ENCODE assay signal across 12 mouse cellular contexts in the genomic region with DNA sequence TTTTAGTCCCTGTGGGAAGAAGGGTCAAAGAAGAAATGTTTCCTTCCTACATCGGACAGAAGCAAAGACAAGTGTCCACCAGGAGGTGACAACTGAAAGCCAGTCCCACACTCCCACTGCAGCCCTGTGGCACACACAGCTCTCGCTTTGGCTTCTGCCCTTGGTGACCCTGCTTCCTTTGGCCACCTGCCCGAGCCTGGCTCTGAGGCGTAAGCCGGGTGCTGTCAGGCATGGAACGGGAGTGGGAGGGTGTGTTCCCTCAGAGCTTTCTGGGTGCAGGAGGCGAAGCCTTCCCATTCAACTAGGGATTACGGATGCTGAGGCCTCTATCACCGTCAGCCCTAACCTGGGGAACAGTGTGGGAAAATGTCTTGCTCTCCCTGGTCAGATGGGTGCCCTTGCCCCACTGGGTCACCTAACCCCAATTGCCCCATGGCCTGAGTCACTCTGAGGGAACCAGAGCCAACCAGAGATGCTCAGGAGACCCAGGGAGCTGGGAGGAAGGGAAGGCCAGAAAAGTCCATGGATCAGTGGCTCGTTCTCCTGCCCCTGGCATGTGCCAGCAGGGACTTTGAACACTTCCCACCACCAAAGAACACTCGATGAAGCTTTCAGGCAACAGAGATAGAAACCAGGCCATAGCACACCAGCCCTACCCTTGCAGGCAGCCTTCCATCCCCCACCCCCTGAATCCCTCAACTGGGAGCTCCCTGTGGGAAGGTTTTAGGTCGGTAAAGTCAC. TPM values are rescaled to one million over a fixed set of nuclear protein-coding genes. Genes with fewer than 3 reads are reported as not detected.
DNase-seq lines count a peak whose midpoint lies in the region; ATAC-seq and TF ChIP-seq lines count a peak whose summit lies in the region.
"Had no signal": no experiment of that assay in that cellular context is flagged by ENCODE, and none has a peak within 500 bp of the region (broad histone marks: within the 10 kb centered on the region; RNA-seq: fewer than 3 reads in every experiment).

No protein-coding gene starts in this region.

- TF ChIP-seq CTCF in liver, adult 2 months (IDR thresholded peaks at IDR 0.05; ENCODE audit: low read depth, low read length), result peak; percentile 42

- H3K9ac ChIP-seq in liver, adult 2 months (ENCODE audit: low read depth, low read length), result no peak overlapping the region
- H3K9ac ChIP-seq in liver, embryonic 11.5 days (ENCODE audit: low read depth, low read length), result no peak overlapping the region
- no peak overlapping the region for H3K9ac ChIP-seq in kidney, embryonic 15.5 days
- no peak overlapping the region; the same call in 1 of the 2 replicates for H3K9ac ChIP-seq in stomach, embryonic 16.5 days (ENCODE audit: low read length)
- H3K9ac ChIP-seq in forebrain, embryonic 16.5 days (replicated peaks; ENCODE audit: low read depth, low read length), result no peak overlapping the region

- peak; percentile 85 for DNase-seq in liver, adult 2 months (ENCODE audit: extremely low read depth, low read depth, low spot score)
- DNase-seq in liver, embryonic 11.5 days (ENCODE audit: low spot score), result no peak
- peak; percentile 66 for DNase-seq in adrenal gland, postnatal 25 days
- no peak for DNase-seq in layer of hippocampus, adult 18-20 months (ENCODE audit: low spot score in 2 of 2)

- no peaks in the 10 kb centered on the region for H3K36me3 ChIP-seq in liver, adult 2 months (ENCODE audit: control insufficient read depth, insufficient read depth, low read length)
- H3K36me3 ChIP-seq in liver, embryonic 11.5 days (ENCODE audit: control insufficient read depth, insufficient read depth, low read length), result no peaks in the 10 kb centered on the region
- no peaks in the 10 kb centered on the region for H3K36me3 ChIP-seq in kidney, embryonic 15.5 days
- H3K36me3 ChIP-seq in stomach, embryonic 16.5 days (ENCODE audit: control insufficient read depth, insufficient read depth, low read length), result no peaks in the 10 kb centered on the region
- no peaks in the 10 kb centered on the region for H3K36me3 ChIP-seq in forebrain, embryonic 16.5 days (ENCODE audit: control insufficient read depth, insufficient read depth)
- H3K36me3 ChIP-seq: forebrain, embryonic 10.5 days had no signal

- peaks cover 27% of the 10 kb centered on the region for H3K4me1 ChIP-seq in liver, adult 2 months (ENCODE audit: control insufficient read depth, insufficient read depth, low read length)
- H3K4me1 ChIP-seq in liver, embryonic 11.5 days (replicated peaks; ENCODE audit: control insufficient read depth, insufficient read depth, low read length), result peaks cover 6% of the 10 kb centered on the region; the same call in 1 of the 2 replicates
- peaks cover 33% of the 10 kb centered on the region for H3K4me1 ChIP-seq in kidney, embryonic 15.5 days
- peaks cover 21% of the 10 kb centered on the region; the same call in 1 of the 2 replicates for H3K4me1 ChIP-seq in stomach, embryonic 16.5 days (ENCODE audit: control insufficient read depth, insufficient read depth, low read length)
- H3K4me1 ChIP-seq in forebrain, embryonic 16.5 days (replicated peaks; ENCODE audit: control insufficient read depth, insufficient read depth, low read length), result 0 out of 2 replicates have a peak, but pooled peaks cover 2% of the 10 kb centered on the region

- peak overlapping the region; percentile 67 for H3K27ac ChIP-seq in liver, adult 2 months (replicated peaks; ENCODE audit: insufficient read depth, low read depth, low read length)
- H3K27ac ChIP-seq in liver, embryonic 11.5 days (ENCODE audit: low read depth, low read length), result no peak overlapping the region
- peak overlapping the region; percentile 4; the same call in 1 of the 2 replicates for H3K27ac ChIP-seq in kidney, embryonic 15.5 days
- H3K27ac ChIP-seq in stomach, embryonic 16.5 days (ENCODE audit: low read length), result peak overlapping the region; percentile 46
- H3K27ac ChIP-seq in forebrain, embryonic 16.5 days (ENCODE audit: low read length), result no peak overlapping the region
- H3K27ac ChIP-seq: forebrain, embryonic 10.5 days had no signal

- no peak overlapping the region for H3K4me2 ChIP-seq in liver, embryonic 11.5 days
- H3K4me2 ChIP-seq in kidney, embryonic 15.5 days, result no peak overlapping the region
- H3K4me2 ChIP-seq in stomach, embryonic 16.5 days (ENCODE audit: low read depth, low read length), result no peak overlapping the region
- no peak overlapping the region for H3K4me2 ChIP-seq in forebrain, embryonic 16.5 days (ENCODE audit: low read length)

- no peak overlapping the region for H3K4me3 ChIP-seq in liver, adult 2 months (ENCODE audit: insufficient read depth, low read depth, low read length)
- no peak overlapping the region for H3K4me3 ChIP-seq in liver, embryonic 11.5 days (ENCODE audit: low read depth, low read length)
- no peak overlapping the region for H3K4me3 ChIP-seq in kidney, embryonic 15.5 days (replicated peaks)
- H3K4me3 ChIP-seq in stomach, embryonic 16.5 days (replicated peaks; ENCODE audit: low read length), result no peak overlapping the region
- no peak overlapping the region for H3K4me3 ChIP-seq in forebrain, embryonic 16.5 days (replicated peaks; ENCODE audit: low read length)
- H3K4me3 ChIP-seq: forebrain, embryonic 10.5 days had no signal

- TF ChIP-seq POLR2A in liver, adult 2 months (IDR thresholded peaks at IDR 0.05; ENCODE audit: extremely low read depth, insufficient read depth, low read length), result no peak

- H3K9me3 ChIP-seq in liver, embryonic 11.5 days (ENCODE audit: control insufficient read depth, low read length), result no peaks in the 10 kb centered on the region
- no peaks in the 10 kb centered on the region for H3K9me3 ChIP-seq in kidney, embryonic 15.5 days (replicated peaks)
- no peaks in the 10 kb centered on the region for H3K9me3 ChIP-seq in stomach, embryonic 16.5 days (replicated peaks; ENCODE audit: control insufficient read depth, low read length)
- H3K9me3 ChIP-seq in forebrain, embryonic 16.5 days (ENCODE audit: control insufficient read depth, low read length), result no peaks in the 10 kb centered on the region
- H3K9me3 ChIP-seq: forebrain, embryonic 10.5 days had no signal

- no peaks in the 10 kb centered on the region for H3K79me2 ChIP-seq in liver, adult 2 months (ENCODE audit: control insufficient read depth, insufficient read depth, low read length)

- WGBS in liver, adult 2 months, result 17% methylated on average over 12 of the region's 12 CpGs
- 66% methylated on average over 12 of the region's 12 CpGs for WGBS in liver, embryonic 11.5 days
- WGBS in kidney, embryonic 15.5 days, result 47% methylated on average over 12 of the region's 12 CpGs
- 60% methylated on average over 12 of the region's 12 CpGs for WGBS in stomach, embryonic 16.5 days
- 68% methylated on average over 12 of the region's 12 CpGs for WGBS in forebrain, embryonic 16.5 days

- ATAC-seq in liver, embryonic 11.5 days (replicated peaks; ENCODE audit: low FRiP score), result no peak
- peak; percentile 43; the same call in 1 of the 2 replicates for ATAC-seq in kidney, embryonic 15.5 days (replicated peaks; ENCODE audit: low FRiP score)
- ATAC-seq in stomach, embryonic 16.5 days (ENCODE audit: insufficient read depth, low FRiP score), result no peak
- no peak for ATAC-seq in forebrain, embryonic 16.5 days

- H3K27me3 ChIP-seq in liver, adult 2 months (ENCODE audit: control insufficient read depth, insufficient read depth, low read length), result no peaks in the 10 kb centered on the region
- peaks cover 24% of the 10 kb centered on the region for H3K27me3 ChIP-seq in liver, embryonic 11.5 days (replicated peaks; ENCODE audit: control insufficient read depth, insufficient read depth, low read length)
- peaks cover 23% of the 10 kb centered on the region for H3K27me3 ChIP-seq in kidney, embryonic 15.5 days
- 0 out of 2 replicates have a peak, but pooled peaks cover 3% of the 10 kb centered on the region for H3K27me3 ChIP-seq in stomach, embryonic 16.5 days (ENCODE audit: control insufficient read depth, insufficient read depth, low read length)
- H3K27me3 ChIP-seq in forebrain, embryonic 16.5 days (replicated peaks; ENCODE audit: control insufficient read depth, insufficient read depth, low read length), result 0 out of 2 replicates have a peak, but pooled peaks cover 3% of the 10 kb centered on the region

RNA-seq across cellular contexts. Expression of a gene that starts 3.0 kb away (rescaled TPM):
- total RNA-seq in liver, adult 2 months (2014; rRNA removed), result not detected in 2 replicates
- polyA plus RNA-seq in liver, adult 2 months (2012; rRNA removed), result 0.06 TPM in 1 of 2 replicates, not detected in the other
- not detected in 2 replicates for polyA plus RNA-seq in liver, embryonic 11.5 days (2014; fragmentation: Nextera tagmentation; extraction: Ambion mirVana)
- not detected in 2 replicates for total RNA-seq in adrenal gland, postnatal 25 days (2021)
- polyA plus RNA-seq in kidney, embryonic 15.5 days (2015; fragmentation: Nextera tagmentation; extraction: Ambion mirVana), result 2.4 and 7.5 TPM in 2 replicates
- polyA plus RNA-seq in stomach, embryonic 16.5 days (2015; fragmentation: Nextera tagmentation; extraction: Ambion mirVana), result 2,205 and 3,875 TPM in 2 replicates
- 0.55 TPM in 1 of 2 replicates, not detected in the other for polyA plus RNA-seq in forebrain, embryonic 16.5 days (2015; fragmentation: Nextera tagmentation; extraction: Ambion mirVana)
- total RNA-seq in layer of hippocampus, adult 18-20 months (2021), result not detected
- total RNA-seq: common myeloid progenitor, adult 5-6 weeks; left cerebral cortex, postnatal 36 days had no signal
- polyA plus RNA-seq: forebrain, embryonic 10.5 days had no signal

RNA-seq across cellular contexts. Expression of a gene that starts 12.6 kb away (rescaled TPM):
- 0.09 TPM in 1 of 2 replicates, not detected in the other for total RNA-seq in liver, adult 2 months (2014; rRNA removed)
- polyA plus RNA-seq in liver, adult 2 months (2012; rRNA removed), result 0.04 and 0.10 TPM in 2 replicates
- 0.08 TPM in 1 of 2 replicates, not detected in the other for polyA plus RNA-seq in liver, embryonic 11.5 days (2014; fragmentation: Nextera tagmentation; extraction: Ambion mirVana)
- total RNA-seq in adrenal gland, postnatal 25 days (2021), result 0.57 and 0.76 TPM in 2 replicates
- polyA plus RNA-seq in kidney, embryonic 15.5 days (2015; fragmentation: Nextera tagmentation; extraction: Ambion mirVana), result 0.45 and 0.53 TPM in 2 replicates
- 1.9 and 2.0 TPM in 2 replicates for polyA plus RNA-seq in stomach, embryonic 16.5 days (2015; fragmentation: Nextera tagmentation; extraction: Ambion mirVana)
- 0.15 and 0.38 TPM in 2 replicates for polyA plus RNA-seq in forebrain, embryonic 16.5 days (2015; fragmentation: Nextera tagmentation; extraction: Ambion mirVana)
- under 1 TPM; 0.20 to 0.45 TPM for total RNA-seq in layer of hippocampus, adult 18-20 months (2021)
- total RNA-seq: common myeloid progenitor, adult 5-6 weeks; left cerebral cortex, postnatal 36 days had no signal

RNA-seq across cellular contexts. Expression of a gene that starts 26.6 kb away (rescaled TPM):
- total RNA-seq in liver, adult 2 months (2014; rRNA removed), result not detected in 2 replicates
- polyA plus RNA-seq in liver, adult 2 months (2012; rRNA removed), result not detected in 2 replicates
- not detected in 2 replicates for polyA plus RNA-seq in liver, embryonic 11.5 days (2014; fragmentation: Nextera tagmentation; extraction: Ambion mirVana)
- not detected in 2 replicates for total RNA-seq in adrenal gland, postnatal 25 days (2021)
- 0.04 and 0.15 TPM in 2 replicates for polyA plus RNA-seq in kidney, embryonic 15.5 days (2015; fragmentation: Nextera tagmentation; extraction: Ambion mirVana)
- 23.6 and 43.1 TPM in 2 replicates for polyA plus RNA-seq in stomach, embryonic 16.5 days (2015; fragmentation: Nextera tagmentation; extraction: Ambion mirVana)
- not detected in 2 replicates for polyA plus RNA-seq in forebrain, embryonic 16.5 days (2015; fragmentation: Nextera tagmentation; extraction: Ambion mirVana)
- not detected for total RNA-seq in layer of hippocampus, adult 18-20 months (2021)
- total RNA-seq: common myeloid progenitor, adult 5-6 weeks; left cerebral cortex, postnatal 36 days had no signal
- polyA plus RNA-seq: forebrain, embryonic 10.5 days had no signal

RNA-seq across cellular contexts. Expression of a gene that starts 34.8 kb away (rescaled TPM):
- total RNA-seq in liver, adult 2 months (2014; rRNA removed), result not detected in 2 replicates
- polyA plus RNA-seq in liver, adult 2 months (2012; rRNA removed), result not detected in 2 replicates
- polyA plus RNA-seq in liver, embryonic 11.5 days (2014; fragmentation: Nextera tagmentation; extraction: Ambion mirVana), result not detected in 2 replicates
- not detected in 2 replicates for total RNA-seq in adrenal gland, postnatal 25 days (2021)
- not detected in 2 replicates for polyA plus RNA-seq in kidney, embryonic 15.5 days (2015; fragmentation: Nextera tagmentation; extraction: Ambion mirVana)
- not detected in 2 replicates for polyA plus RNA-seq in stomach, embryonic 16.5 days (2015; fragmentation: Nextera tagmentation; extraction: Ambion mirVana)
- not detected in 2 replicates for polyA plus RNA-seq in forebrain, embryonic 16.5 days (2015; fragmentation: Nextera tagmentation; extraction: Ambion mirVana)
- total RNA-seq in layer of hippocampus, adult 18-20 months (2021), result not detected
- total RNA-seq: common myeloid progenitor, adult 5-6 weeks; left cerebral cortex, postnatal 36 days had no signal
- polyA plus RNA-seq: forebrain, embryonic 10.5 days; gonadal fat pad, adult 2 months; stomach, embryonic 14.5 days had no signal

RNA-seq across cellular contexts. Expression of a gene that starts 58.0 kb away (rescaled TPM):
- not detected in 2 replicates for total RNA-seq in liver, adult 2 months (2014; rRNA removed)
- polyA plus RNA-seq in liver, adult 2 months (2012; rRNA removed), result not detected in 2 replicates
- not detected in 2 replicates for polyA plus RNA-seq in liver, embryonic 11.5 days (2014; fragmentation: Nextera tagmentation; extraction: Ambion mirVana)
- not detected in 2 replicates for total RNA-seq in adrenal gland, postnatal 25 days (2021)
- polyA plus RNA-seq in kidney, embryonic 15.5 days (2015; fragmentation: Nextera tagmentation; extraction: Ambion mirVana), result 0.05 and 0.72 TPM in 2 replicates
- 0.32 and 0.43 TPM in 2 replicates for polyA plus RNA-seq in stomach, embryonic 16.5 days (2015; fragmentation: Nextera tagmentation; extraction: Ambion mirVana)
- 0.49 and 0.94 TPM in 2 replicates for polyA plus RNA-seq in forebrain, embryonic 16.5 days (2015; fragmentation: Nextera tagmentation; extraction: Ambion mirVana)
- total RNA-seq in layer of hippocampus, adult 18-20 months (2021), result 10 to 100 TPM; 12.5 to 19.0 TPM
- total RNA-seq: common myeloid progenitor, adult 5-6 weeks had no signal
- polyA plus RNA-seq: forebrain, embryonic 10.5 days; gonadal fat pad, adult 2 months had no signal

Comparison
In these comparisons a context has a peak if more than half of its experiments do, and no peak if none do; other contexts are left out.
1. DNase-seq: peak in liver, adult 2 months (single experiment) and adrenal gland, postnatal 25 days (single experiment); none in liver, embryonic 11.5 days (single experiment) and layer of hippocampus, adult 18-20 months (0 of 2).
2. H3K27ac ChIP-seq: peak in liver, adult 2 months (single experiment), kidney, embryonic 15.5 days (single experiment) and stomach, embryonic 16.5 days (single experiment); none in liver, embryonic 11.5 days (single experiment) and forebrain, embryonic 16.5 days (single experiment).
3. RNA of a gene that starts 3.0 kb away (polyA plus RNA-seq): 2,205 to 3,875 TPM in stomach, embryonic 16.5 days; 2.4 to 7.5 TPM in kidney, embryonic 15.5 days, 0.06 TPM in liver, adult 2 months, 0.55 TPM in forebrain, embryonic 16.5 days and not detected in liver, embryonic 11.5 days; every median in the first group is over 100 times any median in the second.
4. RNA of a gene that starts 26.6 kb away (polyA plus RNA-seq): 23.6 to 43.1 TPM in stomach, embryonic 16.5 days; 0.04 to 0.15 TPM in kidney, embryonic 15.5 days, not detected in forebrain, embryonic 16.5 days, not detected in liver, adult 2 months and not detected in liver, embryonic 11.5 days; every median in the first group is over 10 times any median in the second.